8 mouse cellular contexts compared by ENCODE assay signal in genomic region chr15:103176874-103177421, GRCm38 (mm10). TPM values are rescaled to one million over a fixed set of nuclear protein-coding genes. Genes with fewer than 3 reads are reported as not detected.
DNase-seq lines count a peak whose midpoint lies in the region; ATAC-seq and TF ChIP-seq lines count a peak whose summit lies in the region.

No protein-coding gene starts in this region.

- 0 out of 2 replicates have a peak, but pooled peaks cover 3% of the 10 kb centered on the region for H3K4me1 ChIP-seq in hindbrain, postnatal 0 days (ENCODE audit: insufficient read depth, low read length)

- H3K27me3 ChIP-seq in hindbrain, postnatal 0 days (ENCODE audit: insufficient read depth, low read length): peaks cover 55% of the 10 kb centered on the region

- peak; percentile 99 for TF ChIP-seq CTCF in hindbrain, postnatal 0 days (IDR thresholded peaks at IDR 0.05; ENCODE audit: low read depth)

- no peak overlapping the region for H3K4me3 ChIP-seq in hindbrain, postnatal 0 days (ENCODE audit: low read length)

- WGBS in hindbrain, postnatal 0 days: 1% methylated on average over 18 of the region's 18 CpGs

- 0 out of 2 replicates have a peak overlapping the region, but pooled peaks have one; percentile 3 for H3K9ac ChIP-seq in hindbrain, postnatal 0 days (replicated peaks; ENCODE audit: low read length)

- no peaks in the 10 kb centered on the region for H3K36me3 ChIP-seq in hindbrain, postnatal 0 days (ENCODE audit: insufficient read depth, low read length)

- ATAC-seq in hindbrain, postnatal 0 days: peak; percentile 65

- H3K27ac ChIP-seq in hindbrain, postnatal 0 days: no peak overlapping the region

- DNase-seq in T-cell, adult 2 months (ENCODE audit: low spot score): peak; percentile 79
- peak; percentile 95 to 96 for DNase-seq in cerebellum, postnatal 4 days (ENCODE audit: low spot score in 2 of 2)
- peak; percentile 91 for DNase-seq in gastrocnemius, adult 8-10 months (ENCODE audit: low spot score in 2 of 2)
- DNase-seq in hindbrain, postnatal 0 days (ENCODE audit: low spot score): peak; percentile 90
- peak; percentile 91 to 97 for DNase-seq in left cerebral cortex, adult 18-20 months (ENCODE audit: low spot score in 2 of 2)
- peak; percentile 87 to 92 for DNase-seq in lung, postnatal 4 days
- DNase-seq in retina, postnatal 1 day: peak; percentile 85
- DNase-seq in thymus, postnatal 4 days: peak; percentile 96

- H3K9me3 ChIP-seq in hindbrain, postnatal 0 days (ENCODE audit: low read length): no peaks in the 10 kb centered on the region

- H3K4me2 ChIP-seq in hindbrain, postnatal 0 days (ENCODE audit: low read depth, low read length): no peak overlapping the region

RNA-seq across cellular contexts. Expression of gene Smug1, which starts 10.1 kb away (rescaled TPM):
- 10 to 100 TPM in 3 of 4 experiments, 1 to 10 TPM in 1; 10.0 to 19.3 (median 12.3) TPM for total RNA-seq in gastrocnemius, adult 8-10 months (2022)
- 22.7 and 40.1 TPM in 2 replicates for total RNA-seq in hindbrain, postnatal 0 days (2014; rRNA removed)
- polyA plus RNA-seq in hindbrain, postnatal 0 days (2015; fragmentation: Nextera tagmentation; extraction: Ambion mirVana): 11.9 and 13.2 TPM in 2 replicates
- total RNA-seq in left cerebral cortex, adult 18-20 months (2021): 10 to 100 TPM; 21.8 to 22.6 TPM
